Mouse (Mus musculus) C2C12 (cell line): ENCODE results near the gene Tigit.

Experiments
- CEBPB ChIP-seq: IDR thresholded peaks from one replicate; pipeline ENCODE4 v1.6.1; 2011; ENCODE audit warnings: low read depth, mild to moderate bottlenecking, control low read depth, moderate library complexity
- CTCF ChIP-seq: IDR thresholded peaks from one replicate; pipeline ENCODE4 v1.5.1; 2011; ENCODE audit not compliant: control insufficient read depth, insufficient read depth, insufficient read length
- MAX ChIP-seq: IDR thresholded peaks from one replicate; pipeline ENCODE4 v1.6.1; 2011; ENCODE audit warnings: mild to moderate bottlenecking, control low read depth
- MYOG ChIP-seq: IDR thresholded peaks from one replicate; pipeline ENCODE4 v1.6.1; 2011; ENCODE audit not compliant: control insufficient read depth, insufficient read length; ENCODE audit errors: extremely low read depth
- USF1 ChIP-seq: IDR thresholded peaks from one replicate; pipeline ENCODE4 v1.6.1; 2011; ENCODE audit warnings: low read depth, mild to moderate bottlenecking, control low read depth, moderate library complexity

DNA sequence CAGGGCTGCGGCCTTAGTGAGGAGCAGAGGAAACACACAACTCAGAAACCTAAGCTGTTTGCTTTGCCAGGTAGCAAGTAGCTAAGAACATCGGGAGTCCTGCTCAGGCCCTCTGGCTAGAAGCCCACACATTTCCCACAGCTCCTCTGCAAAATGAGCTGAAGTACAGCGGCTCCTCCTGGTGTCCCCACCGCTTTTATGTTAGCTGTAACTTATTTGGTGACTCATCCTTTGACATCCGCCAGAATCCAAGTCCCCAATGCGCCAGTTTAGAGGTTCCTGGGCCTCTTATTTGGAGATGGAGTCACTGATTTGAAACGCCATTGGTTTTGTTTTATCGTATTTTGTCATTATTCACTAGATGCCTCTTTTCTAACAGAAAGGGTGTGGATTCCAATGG is 36.6 kb upstream of the Tigit start:
- no peak for TF ChIP-seq USF1
- TF ChIP-seq MAX = no peak
- TF ChIP-seq CTCF = no peak
- no peak for TF ChIP-seq CEBPB
- no peak for TF ChIP-seq MYOG
